Mouse (Mus musculus): ENCODE results near the gene Itprid2. TPM values are rescaled to one million over a fixed set of nuclear protein-coding genes. Genes with fewer than 3 reads are reported as not detected.

Itprid2 gene
- polyA plus RNA-seq, 1 experiment from 2014 or later, result 2.3 TPM

- Histone ChIP-seq H3K4me1 (replicated peaks) (no peaks in the 10 kb centered on the region), H3K27me3 (no peaks in the 10 kb centered on the region), H3K9me3 (replicated peaks) (no peaks in the 10 kb centered on the region), H3K4me2 (no peak overlapping the region), H3K4me3 (replicated peaks) (no peak overlapping the region), H3K36me3 (no peaks in the 10 kb centered on the region), H3K9ac (no peak overlapping the region), H3K27ac (no peak overlapping the region)
- DNase-seq (no peak), ATAC-seq (ENCODE audit: low read depth) (no peak)
Measured at GRCm38 (mm10) chr2:79717846-79718245, 82.7 kb downstream of the Itprid2 start.

- DNase-seq (no peak), ATAC-seq (ENCODE audit: low read depth) (peak; percentile 39; the same call in 1 of the 2 replicates)
- 56% methylated on average over 1 of the region's 1 CpGs for WGBS (ENCODE audit: insufficient replicate concordance)
- Histone ChIP-seq H3K36me3 (no peaks in the 10 kb centered on the region), H3K9ac (no peak overlapping the region), H3K4me2 (no peak overlapping the region), H3K27me3 (no peaks in the 10 kb centered on the region), H3K4me3 (replicated peaks) (no peak overlapping the region), H3K9me3 (replicated peaks) (no peaks in the 10 kb centered on the region), H3K27ac (no peak overlapping the region), H3K4me1 (replicated peaks) (no peaks in the 10 kb centered on the region)
Measured at GRCm38 (mm10) chr2:79722415-79722814, 87.3 kb downstream of the Itprid2 start.

Other genes starting within 250 kb of the Itprid2 start
- not detected in 2 replicates for gene Neurod1, start 178.6 kb upstream of the Itprid2 start, polyA plus RNA-seq (2015; fragmentation: Nextera tagmentation; extraction: Ambion mirVana)
- 3.6 and 4.9 TPM in 2 replicates for gene Cerkl, start 178.6 kb upstream of the Itprid2 start, polyA plus RNA-seq (2015; fragmentation: Nextera tagmentation; extraction: Ambion mirVana)
- not detected in 2 replicates for gene Ppp1r1c, start 72.4 kb downstream of the Itprid2 start, polyA plus RNA-seq (2015; fragmentation: Nextera tagmentation; extraction: Ambion mirVana)

All from liver, embryonic 13.5 days (tissue).